In the genomic region with DNA sequence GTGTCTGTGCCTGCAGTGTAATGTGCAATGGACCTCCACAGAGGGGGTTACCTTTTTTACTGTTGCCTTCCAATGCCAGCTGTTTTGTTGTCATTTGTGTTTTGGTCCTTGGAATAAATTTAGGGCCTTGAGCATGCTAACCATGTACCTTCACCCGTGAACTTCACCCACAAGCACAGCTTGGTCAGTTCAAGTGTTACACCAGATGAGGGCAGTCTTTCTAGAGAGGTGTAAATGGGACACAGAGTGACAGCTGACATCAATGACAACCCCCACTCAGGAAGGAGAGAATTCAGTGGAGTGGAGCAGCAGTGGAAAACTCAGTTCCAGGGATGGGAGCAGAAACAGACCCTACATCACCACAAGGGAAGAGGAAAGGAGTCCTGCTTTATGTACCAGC, we compare ENCODE assay signal across 1 mouse cellular context.
TF ChIP-seq lines count a peak whose summit lies in the region.

No protein-coding gene starts in this region.

TF ChIP-seq in MEL, 35 proteins besides CTCF, POLR2A, EP300 and RAD21:
- TF ChIP-seq SMC3 (IDR thresholded peaks at IDR 0.05; ENCODE audit: low read depth, low read length) (peak; percentile 62), ETS1 (IDR thresholded peaks at IDR 0.05; ENCODE audit: low read depth, low read length) (no peak)
TF ChIP-seq in MEL: peak in this region for 1.
